Mouse (Mus musculus) B cell, adult 62 days (primary cell): ENCODE data around the gene Sort1. TPM values are rescaled to one million over a fixed set of nuclear protein-coding genes. Genes with fewer than 3 reads are reported as not detected.

Experiments
- total RNA-seq: library from RNA; stranded (reverse); gene quantifications from 4 replicates; pipeline ENCODE4 v1.2.4, GENCODE M21; 2023

The Sort1 gene
- total RNA-seq: 0.54 to 0.67 TPM (median 0.60 TPM) in 4 replicates

DNA sequence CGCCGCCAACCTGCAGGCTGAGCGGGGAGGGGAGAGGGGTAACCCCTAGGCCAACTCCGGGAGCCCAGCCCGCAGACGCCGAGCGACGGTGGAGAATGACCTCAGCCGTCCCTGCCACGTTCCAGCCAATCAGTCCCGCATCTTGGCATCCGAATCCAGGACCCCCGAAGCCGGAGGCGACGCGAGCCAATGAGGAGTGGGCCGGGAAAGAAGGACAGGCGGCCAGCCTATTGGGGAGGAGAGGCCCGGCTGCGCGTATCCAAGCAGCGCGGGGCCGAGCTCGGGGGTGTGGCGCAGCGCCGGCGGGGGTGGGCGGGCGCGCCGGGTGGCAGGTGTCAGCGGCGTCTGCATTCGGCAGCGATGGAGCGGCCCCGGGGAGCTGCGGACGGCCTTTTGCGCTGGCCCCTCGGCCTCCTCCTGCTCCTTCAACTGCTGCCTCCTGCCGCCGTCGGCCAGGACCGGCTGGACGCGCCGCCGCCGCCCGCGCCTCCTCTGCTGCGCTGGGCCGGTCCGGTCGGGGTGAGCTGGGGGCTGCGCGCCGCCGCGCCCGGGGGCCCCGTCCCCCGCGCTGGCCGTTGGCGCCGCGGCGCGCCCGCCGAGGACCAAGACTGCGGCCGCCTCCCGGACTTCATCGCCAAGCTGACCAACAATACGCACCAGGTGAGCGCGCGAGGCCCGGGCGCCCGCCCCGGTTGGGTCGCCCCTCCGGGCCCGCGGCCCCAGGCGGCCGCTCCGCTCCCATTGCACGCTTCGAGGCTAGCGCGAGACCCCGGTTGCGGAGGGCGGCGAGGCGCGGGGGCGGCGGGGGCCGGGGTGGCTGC is at the start of gene Sort1:
Gene Sort1 (plus strand): TSS at position 302 of the 821 bp plus-strand sequence.

DNA sequence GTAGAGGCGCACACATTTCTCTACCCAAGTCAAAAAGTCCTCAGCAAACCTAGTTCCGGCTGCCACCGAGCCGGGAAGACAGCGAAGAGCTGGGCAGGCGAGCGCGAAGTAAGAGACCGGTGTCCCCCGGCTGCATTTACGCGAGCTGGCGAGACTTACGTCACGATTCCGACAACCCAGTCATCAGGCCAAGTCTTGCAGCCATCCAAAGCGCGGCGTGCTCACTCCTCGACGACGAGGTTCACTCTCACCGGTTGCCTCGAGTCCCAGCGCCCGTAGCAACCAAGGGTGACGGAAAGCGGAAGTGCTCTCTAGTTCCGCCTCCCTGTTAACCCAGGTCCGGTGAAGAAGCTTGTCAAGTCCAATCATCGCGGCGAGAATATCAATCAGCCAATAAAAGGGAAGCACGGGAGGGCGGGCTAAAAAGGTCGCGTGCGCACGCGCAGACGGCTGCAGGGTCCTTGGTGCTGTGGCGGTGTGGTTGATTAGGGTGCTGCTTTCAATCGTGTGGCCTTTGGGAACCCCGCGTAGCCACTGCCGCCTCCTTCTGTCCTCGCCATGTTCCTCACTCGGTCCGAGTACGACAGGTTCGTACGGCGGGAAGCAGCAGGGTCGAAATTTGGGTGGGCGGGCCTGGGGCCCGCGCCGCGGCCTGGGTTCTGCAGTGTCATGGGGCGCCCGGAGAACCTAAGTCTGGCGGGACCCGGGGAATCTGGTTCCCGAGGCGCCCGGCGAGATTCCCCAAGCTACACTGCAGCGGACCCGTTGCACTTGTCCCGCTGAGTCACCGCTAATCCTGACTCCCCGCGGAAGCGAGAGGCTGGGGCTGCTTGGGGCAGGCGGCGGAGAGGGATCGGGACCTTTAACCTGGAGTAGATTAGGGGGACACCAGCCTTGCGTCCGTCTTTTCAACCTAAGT is 26.9 kb upstream of the Sort1 start, which contains the start of gene Psma5:
Gene Psma5 (plus strand): TSS at position 208 of the 919 bp plus-strand sequence.

DNA sequence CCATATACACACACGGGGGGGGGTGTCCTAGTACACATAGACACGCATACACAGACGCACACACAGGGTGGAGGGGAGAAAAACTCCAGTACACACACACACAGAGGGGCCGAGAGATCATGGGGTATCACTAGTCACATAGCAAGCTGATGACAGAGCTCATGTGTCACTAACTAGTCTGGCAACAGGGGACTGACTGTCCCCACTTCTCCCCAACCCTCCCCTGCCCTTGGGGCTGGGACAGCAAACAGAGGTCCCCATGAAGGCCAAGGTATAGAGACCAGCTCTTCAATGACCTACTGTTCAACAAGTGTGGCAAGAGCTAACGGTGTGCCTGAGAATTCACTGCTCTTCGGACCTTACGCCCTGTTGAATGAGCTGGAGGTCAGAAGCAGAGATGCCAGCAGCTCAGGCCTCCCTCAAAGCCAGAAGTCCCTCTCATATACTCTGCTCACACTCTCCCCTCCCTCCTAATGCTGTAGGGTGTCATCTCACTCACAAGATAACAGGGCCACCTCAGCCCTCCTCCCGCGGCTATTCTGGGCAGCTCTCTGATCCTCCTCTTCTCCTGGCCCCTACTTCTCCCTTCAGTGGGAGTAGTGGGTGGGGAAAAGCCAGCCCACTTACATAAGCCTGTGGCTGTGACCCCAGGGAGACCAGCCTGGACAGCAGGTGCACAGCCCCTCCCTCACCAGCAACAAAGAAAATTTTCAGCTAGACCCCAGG is 80.6 kb downstream of the Sort1 start, which contains the start of gene Mybphl:
Gene Mybphl (plus strand): TSS at position 642 of the 726 bp plus-strand sequence.

DNA sequence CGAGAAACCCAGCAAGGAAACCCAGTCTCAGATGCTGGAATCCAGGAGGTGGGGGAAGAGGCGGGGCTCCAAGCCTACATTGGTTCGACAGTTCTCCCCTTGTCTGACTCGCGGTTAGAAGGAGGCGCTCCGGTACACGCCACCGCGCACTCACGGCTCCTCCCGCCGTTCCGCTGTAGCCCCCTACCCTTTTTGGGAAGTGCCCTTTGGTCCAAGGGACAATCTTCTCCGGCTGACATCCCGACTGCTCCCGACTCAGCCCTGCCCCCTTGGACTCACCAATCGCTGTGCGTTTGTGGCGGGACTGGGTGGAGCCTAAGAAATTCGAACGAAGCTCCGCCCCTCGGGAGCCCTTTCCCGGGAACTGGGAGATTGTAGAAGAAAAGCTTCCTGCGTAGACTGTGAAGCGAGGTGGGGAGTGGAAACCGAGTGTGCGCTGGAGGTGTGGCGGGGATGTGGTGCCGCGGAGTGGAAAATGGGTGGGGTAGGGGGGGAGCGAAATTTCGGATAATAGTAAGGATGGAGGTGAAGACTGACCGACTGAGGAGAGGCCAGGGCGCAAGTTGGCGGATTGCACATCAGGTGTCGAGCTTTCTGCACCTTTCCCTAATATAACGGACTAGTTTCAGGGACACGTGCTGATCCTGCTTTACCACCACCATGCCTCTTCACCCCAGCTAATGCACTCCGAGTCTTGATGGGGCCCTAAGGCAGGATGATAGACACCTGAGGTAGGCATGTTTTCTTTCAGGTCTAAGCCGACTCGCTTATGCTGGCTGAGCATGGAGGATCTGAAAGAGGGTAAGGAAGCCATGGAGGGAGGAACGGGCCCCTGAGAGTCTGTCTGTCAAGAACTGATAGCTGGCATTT is 99.8 kb downstream of the Sort1 start, which contains the start of gene Psrc1:
Gene Psrc1 (plus strand): TSS at position 355 of the 870 bp plus-strand sequence.

Other genes with a start within 250 kb of the Sort1 start
- gene Gstm4, start 239.2 kb upstream of the Sort1 start, total RNA-seq: 3.1 to 6.2 TPM (median 3.8 TPM) in 4 replicates
- gene Ampd2, start 197.4 kb upstream of the Sort1 start, total RNA-seq: 21.9 to 28.4 TPM (median 26.9 TPM) in 4 replicates
- 0.51 to 0.72 TPM in 2 of 4 replicates, not detected in the others for gene Gnat2, start 191.3 kb upstream of the Sort1 start, total RNA-seq
- gene Gnai3, start 137.9 kb upstream of the Sort1 start, total RNA-seq: 65.9 to 72.0 TPM (median 67.8 TPM) in 4 replicates
- gene Gpr61, start 129.2 kb upstream of the Sort1 start, total RNA-seq: not detected in 4 replicates
- gene Amigo1, start 97.7 kb upstream of the Sort1 start, total RNA-seq: 1.8 to 2.7 TPM (median 1.9 TPM) in 4 replicates
- 27.9 to 29.8 TPM (median 28.9 TPM) in 4 replicates for gene Cyb561d1, start 82.9 kb upstream of the Sort1 start, total RNA-seq
- gene Atxn7l2, start 73.1 kb upstream of the Sort1 start, total RNA-seq: 35.2 to 39.3 TPM (median 36.6 TPM) in 4 replicates
- gene Sypl2, start 57.4 kb upstream of the Sort1 start, total RNA-seq: not detected in 4 replicates
- 34.7 to 42.4 TPM (median 36.7 TPM) in 4 replicates for gene Psma5, start 27.2 kb upstream of the Sort1 start, total RNA-seq
- gene Mybphl, start 80.8 kb downstream of the Sort1 start, total RNA-seq: not detected in 4 replicates
- gene Psrc1, start 99.8 kb downstream of the Sort1 start, total RNA-seq: 0.35 to 2.1 TPM (median 0.72 TPM) in 4 replicates
- 4.4 to 6.8 TPM (median 4.9 TPM) in 4 replicates for gene Celsr2, start 131.5 kb downstream of the Sort1 start, total RNA-seq
- gene Sars, start 161.1 kb downstream of the Sort1 start, total RNA-seq: 116 to 136 TPM (median 133 TPM) in 4 replicates